ENCODE assay signal across 23 mouse cellular contexts in the genomic region with DNA sequence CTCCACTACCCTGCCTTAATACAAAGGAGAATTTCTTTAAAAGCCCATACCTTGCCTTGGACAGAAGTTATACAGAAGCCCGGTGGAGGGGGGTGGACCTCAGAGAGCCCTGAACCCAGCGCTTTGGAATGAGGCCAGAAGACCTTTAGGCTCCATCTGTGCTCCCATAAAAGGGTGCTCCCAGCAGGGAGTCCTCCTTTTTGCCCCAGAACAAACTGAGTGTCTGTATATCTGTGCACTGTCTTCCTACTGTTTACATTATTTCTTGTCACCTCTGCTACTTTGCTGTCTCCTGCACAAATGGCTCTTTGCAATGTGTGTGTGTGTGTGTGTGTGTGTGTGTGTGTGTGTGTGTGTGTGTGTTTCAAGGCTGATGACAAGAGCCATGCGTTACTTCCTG. TPM values are rescaled to one million over a fixed set of nuclear protein-coding genes. Genes with fewer than 3 reads are reported as not detected.
DNase-seq lines count a peak whose midpoint lies in the region; ATAC-seq lines count a peak whose summit lies in the region.
"Had no signal": no experiment of that assay in that cellular context is flagged by ENCODE, and none has a peak within 500 bp of the region (broad histone marks: within the 10 kb centered on the region; RNA-seq: fewer than 3 reads in every experiment).

No protein-coding gene starts in this region.

- peaks cover 5% of the 10 kb centered on the region; the same call in 1 of the 2 replicates for H3K36me3 ChIP-seq in lung, embryonic 15.5 days
- no peaks in the 10 kb centered on the region for H3K36me3 ChIP-seq in intestine, embryonic 14.5 days (ENCODE audit: control insufficient read depth, insufficient read depth, low read length)
- no peaks in the 10 kb centered on the region for H3K36me3 ChIP-seq in intestine, embryonic 15.5 days
- no peaks in the 10 kb centered on the region for H3K36me3 ChIP-seq in stomach, embryonic 16.5 days (ENCODE audit: control insufficient read depth, insufficient read depth, low read length)
- H3K36me3 ChIP-seq: forebrain, embryonic 10.5 days; heart, embryonic 15.5 days; hindbrain, embryonic 13.5 days had no signal

- 35% methylated on average over 3 of the region's 3 CpGs for WGBS in lung, embryonic 15.5 days
- WGBS in intestine, embryonic 14.5 days: 50% methylated on average over 3 of the region's 3 CpGs
- 51% methylated on average over 3 of the region's 3 CpGs for WGBS in intestine, embryonic 15.5 days
- WGBS in stomach, embryonic 16.5 days: 44% methylated on average over 3 of the region's 3 CpGs

- peaks cover 13% of the 10 kb centered on the region; the same call in 1 of the 2 replicates for H3K4me1 ChIP-seq in lung, embryonic 15.5 days
- H3K4me1 ChIP-seq in intestine, embryonic 14.5 days (replicated peaks; ENCODE audit: control insufficient read depth, insufficient read depth, low read length): no peaks in the 10 kb centered on the region
- H3K4me1 ChIP-seq in intestine, embryonic 15.5 days (replicated peaks): no peaks in the 10 kb centered on the region
- peaks cover 9% of the 10 kb centered on the region; the same call in 1 of the 2 replicates for H3K4me1 ChIP-seq in stomach, embryonic 16.5 days (ENCODE audit: control insufficient read depth, insufficient read depth, low read length)
- H3K4me1 ChIP-seq: embryonic facial prominence, embryonic 15.5 days; forebrain, embryonic 10.5 days; hindbrain, embryonic 13.5 days had no signal

- no peaks in the 10 kb centered on the region for H3K9me3 ChIP-seq in lung, embryonic 15.5 days
- H3K9me3 ChIP-seq in intestine, embryonic 14.5 days (ENCODE audit: control insufficient read depth, low read length): no peaks in the 10 kb centered on the region
- H3K9me3 ChIP-seq in intestine, embryonic 15.5 days: no peaks in the 10 kb centered on the region
- no peaks in the 10 kb centered on the region for H3K9me3 ChIP-seq in stomach, embryonic 16.5 days (replicated peaks; ENCODE audit: control insufficient read depth, low read length)
- H3K9me3 ChIP-seq: embryonic facial prominence, embryonic 15.5 days; forebrain, embryonic 10.5 days; heart, embryonic 10.5 days; heart, embryonic 15.5 days; hindbrain, embryonic 13.5 days had no signal

- no peak overlapping the region for H3K4me2 ChIP-seq in lung, embryonic 15.5 days
- H3K4me2 ChIP-seq in intestine, embryonic 14.5 days (ENCODE audit: low read length): no peak overlapping the region
- H3K4me2 ChIP-seq in intestine, embryonic 15.5 days (replicated peaks): no peak overlapping the region
- H3K4me2 ChIP-seq in stomach, embryonic 16.5 days (ENCODE audit: low read depth, low read length): no peak overlapping the region
- H3K4me2 ChIP-seq: embryonic facial prominence, embryonic 15.5 days; heart, embryonic 15.5 days; hindbrain, embryonic 13.5 days had no signal

- H3K27ac ChIP-seq in lung, embryonic 15.5 days: peak overlapping the region; percentile 10; the same call in 1 of the 2 replicates
- H3K27ac ChIP-seq in intestine, embryonic 14.5 days (ENCODE audit: low read depth): peak overlapping the region; percentile 48; the same call in 1 of the 2 replicates
- 0 out of 2 replicates have a peak overlapping the region, but pooled peaks have one; percentile 36 for H3K27ac ChIP-seq in intestine, embryonic 15.5 days
- H3K27ac ChIP-seq in stomach, embryonic 16.5 days (ENCODE audit: low read length): peak overlapping the region; percentile 53; the same call in 1 of the 2 replicates
- H3K27ac ChIP-seq: embryonic facial prominence, embryonic 15.5 days; forebrain, embryonic 10.5 days; gastrocnemius, adult 2 months; heart, embryonic 10.5 days; heart, embryonic 15.5 days; hindbrain, embryonic 13.5 days had no signal

- no peak overlapping the region for H3K4me3 ChIP-seq in lung, embryonic 15.5 days
- no peak overlapping the region for H3K4me3 ChIP-seq in intestine, embryonic 14.5 days (ENCODE audit: low read depth, low read length)
- H3K4me3 ChIP-seq in intestine, embryonic 15.5 days (replicated peaks): no peak overlapping the region
- H3K4me3 ChIP-seq in stomach, embryonic 16.5 days (replicated peaks; ENCODE audit: low read length): no peak overlapping the region
- H3K4me3 ChIP-seq: embryonic facial prominence, embryonic 15.5 days; erythroblast, embryonic 14.5 days; forebrain, embryonic 10.5 days; gastrocnemius, adult 2 months; heart, embryonic 10.5 days; heart, embryonic 15.5 days; hindbrain, embryonic 13.5 days had no signal

- H3K9ac ChIP-seq in lung, embryonic 15.5 days: no peak overlapping the region
- no peak overlapping the region for H3K9ac ChIP-seq in intestine, embryonic 14.5 days (ENCODE audit: low read length)
- no peak overlapping the region for H3K9ac ChIP-seq in intestine, embryonic 15.5 days
- no peak overlapping the region for H3K9ac ChIP-seq in stomach, embryonic 16.5 days (ENCODE audit: low read length)
- H3K9ac ChIP-seq: embryonic facial prominence, embryonic 15.5 days; heart, embryonic 15.5 days; hindbrain, embryonic 13.5 days had no signal

- peak; percentile 29; the same call in 1 of the 2 replicates for ATAC-seq in lung, embryonic 15.5 days (ENCODE audit: borderline replicate concordance, extremely low read depth, low FRiP score, low TSS enrichment)
- 0 out of 2 replicates have a peak, but pooled peaks have one; percentile 36 for ATAC-seq in intestine, embryonic 14.5 days (replicated peaks; ENCODE audit: low FRiP score, low TSS enrichment, low read depth)
- peak; percentile 28; the same call in 1 of the 2 replicates for ATAC-seq in intestine, embryonic 15.5 days
- ATAC-seq in stomach, embryonic 16.5 days (ENCODE audit: insufficient read depth, low FRiP score): 0 out of 2 replicates have a peak, but pooled peaks have one; percentile 17
- no peak for ATAC-seq in granulocyte monocyte progenitor cell, adult 5-6 weeks (replicated peaks; ENCODE audit: poor library complexity, severe bottlenecking)
- ATAC-seq: forebrain, embryonic 14.5 days had no signal

- no peaks in the 10 kb centered on the region for H3K27me3 ChIP-seq in lung, embryonic 15.5 days
- H3K27me3 ChIP-seq in intestine, embryonic 14.5 days (replicated peaks; ENCODE audit: control insufficient read depth, insufficient read depth, low read length): no peaks in the 10 kb centered on the region
- no peaks in the 10 kb centered on the region for H3K27me3 ChIP-seq in intestine, embryonic 15.5 days (replicated peaks)
- no peaks in the 10 kb centered on the region for H3K27me3 ChIP-seq in stomach, embryonic 16.5 days (ENCODE audit: control insufficient read depth, insufficient read depth, low read length)
- H3K27me3 ChIP-seq: embryonic facial prominence, embryonic 15.5 days; heart, embryonic 15.5 days; hindbrain, embryonic 13.5 days had no signal

- DNase-seq in lung, postnatal 14 days: no peak
- no peak for DNase-seq in intestine, embryonic 14.5 days (ENCODE audit: low spot score)
- DNase-seq: adrenal gland, adult 2 months; adrenal gland, postnatal 36 days; cerebellum, adult 2 months; embryo, embryonic 11 days; gastrocnemius, adult 2 months; gastrocnemius, postnatal 25 days; heart, adult 18-20 months; heart, postnatal 14 days had no signal

RNA-seq across cellular contexts. Expression of gene Gm9913, which starts 45.8 kb away (rescaled TPM):
- 0.44 and 0.50 TPM in 2 replicates for polyA plus RNA-seq in lung, embryonic 15.5 days (2015; fragmentation: Nextera tagmentation; extraction: Ambion mirVana)
- polyA plus RNA-seq in intestine, embryonic 14.5 days (2014; fragmentation: Nextera tagmentation; extraction: Ambion mirVana): 0.39 and 0.66 TPM in 2 replicates
- polyA plus RNA-seq in intestine, embryonic 15.5 days (2015; fragmentation: Nextera tagmentation; extraction: Ambion mirVana): 0.28 and 0.35 TPM in 2 replicates
- 0.37 and 0.45 TPM in 2 replicates for polyA plus RNA-seq in stomach, embryonic 16.5 days (2015; fragmentation: Nextera tagmentation; extraction: Ambion mirVana)
- not detected in 2 replicates for total RNA-seq in granulocyte monocyte progenitor cell, adult 5-6 weeks (2014; fragmentation: Nextera tagmentation)
- total RNA-seq in granulocyte monocyte progenitor cell, adult 5-6 weeks (2017): not detected in 2 replicates
- total RNA-seq: adrenal gland, adult 2 months; adrenal gland, postnatal 36 days; ES-E14; hematopoietic stem cell, adult 5-6 weeks had no signal
- polyA plus RNA-seq: adrenal gland, adult 2 months; erythroblast, embryonic 14.5 days had no signal

RNA-seq across cellular contexts. Expression of gene Fbn1, which starts 48.7 kb away (rescaled TPM):
- polyA plus RNA-seq in lung, embryonic 15.5 days (2015; fragmentation: Nextera tagmentation; extraction: Ambion mirVana): 30.4 and 32.5 TPM in 2 replicates
- 41.8 and 45.1 TPM in 2 replicates for polyA plus RNA-seq in intestine, embryonic 14.5 days (2014; fragmentation: Nextera tagmentation; extraction: Ambion mirVana)
- polyA plus RNA-seq in intestine, embryonic 15.5 days (2015; fragmentation: Nextera tagmentation; extraction: Ambion mirVana): 20.8 and 21.9 TPM in 2 replicates
- 31.3 and 33.7 TPM in 2 replicates for polyA plus RNA-seq in stomach, embryonic 16.5 days (2015; fragmentation: Nextera tagmentation; extraction: Ambion mirVana)
- 0.13 TPM in 1 of 2 replicates, not detected in the other for total RNA-seq in granulocyte monocyte progenitor cell, adult 5-6 weeks (2014; fragmentation: Nextera tagmentation)
- total RNA-seq in granulocyte monocyte progenitor cell, adult 5-6 weeks (2017): 0.05 and 0.34 TPM in 2 replicates
- polyA plus RNA-seq: erythroblast, embryonic 14.5 days had no signal
